Mouse (Mus musculus): ENCODE results near the gene Hist1h2bc.

GRCm38 (mm10) chr13:23696061-23696474, 12.1 kb downstream of the Hist1h2bc start:
- no peak for TF ChIP-seq POLR2A (IDR thresholded peaks at IDR 0.05; ENCODE audit: borderline replicate concordance, control insufficient read depth, low read depth, low read length)
- TF ChIP-seq CTCF (IDR thresholded peaks at IDR 0.05; ENCODE audit: control insufficient read depth, insufficient read depth, low read length): no peak

Data from bone marrow, adult 2 months (tissue).